Mouse (Mus musculus): ENCODE results near the gene Gm13889. TPM values are rescaled to one million over a fixed set of nuclear protein-coding genes. Genes with fewer than 3 reads are reported as not detected.

Gene Gm13889
- total RNA-seq, 2 experiments from 2014 or later, result 52.1 to 59.2 TPM

Other genes with a start within 250 kb of the Gm13889 start
- 10 to 100 TPM; 49.6 to 55.9 TPM for gene Ext2, start 134.6 kb downstream of the Gm13889 start, total RNA-seq (2021)
- 1 to 10 TPM; 3.5 to 4.2 TPM for gene Accs, start 107.3 kb downstream of the Gm13889 start, total RNA-seq (2021)
- gene Accsl, start 88.0 kb downstream of the Gm13889 start, total RNA-seq (2021), result 1 to 10 TPM in 1 of 2 experiments, under 1 TPM in 1; 0.42 to 1.1 TPM
- not detected for gene Gm27027, start 39.2 kb upstream of the Gm13889 start, total RNA-seq (2021)
- 10 to 100 TPM; 21.5 to 29.7 TPM for gene Alkbh3, start 53.6 kb upstream of the Gm13889 start, total RNA-seq (2021)
- gene Hsd17b12, start 200.8 kb upstream of the Gm13889 start, total RNA-seq (2021), result 10 to 100 TPM; 70.5 to 71.0 TPM